Mouse (Mus musculus): ENCODE data around the gene Fam151b. TPM values are rescaled to one million over a fixed set of nuclear protein-coding genes. Genes with fewer than 3 reads are reported as not detected.

Fam151b gene
- polyA plus RNA-seq, 1 experiment from 2014 or later = 0.18 TPM

DNA sequence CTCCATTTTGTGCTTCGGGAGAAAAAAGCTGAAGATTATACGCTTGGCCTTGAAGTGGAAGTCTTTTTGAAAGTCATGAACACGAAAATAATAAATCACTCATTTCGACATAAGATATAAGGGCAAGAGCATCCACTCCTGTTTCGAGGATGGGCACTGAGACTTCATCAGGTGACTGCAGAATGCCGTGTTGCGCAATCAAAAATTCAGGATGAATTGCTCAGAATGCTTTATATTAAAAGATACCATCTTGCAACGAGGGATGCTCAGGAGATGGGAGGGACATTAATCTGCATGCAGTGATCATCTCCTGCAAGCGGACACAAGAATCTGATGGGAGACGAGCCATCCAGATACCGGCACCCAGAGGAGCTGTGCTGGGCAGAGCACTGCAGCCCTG lies 64.2 kb downstream of the Fam151b start:
- Histone ChIP-seq H3K9ac (replicated peaks) (no peak overlapping the region), H3K4me3 (replicated peaks) (no peak overlapping the region), H3K4me1 (replicated peaks) (no peaks in the 10 kb centered on the region), H3K27ac (no peak overlapping the region), H3K36me3 (no peaks in the 10 kb centered on the region), H3K27me3 (peaks cover 22% of the 10 kb centered on the region), H3K4me2 (no peak overlapping the region), H3K9me3 (no peaks in the 10 kb centered on the region)
- ATAC-seq (ENCODE audit: insufficient number of reproducible peaks, insufficient read depth, low FRiP score, low TSS enrichment, low read depth) = no peak
- 87% methylated on average over 11 of the region's 11 CpGs for WGBS

DNA sequence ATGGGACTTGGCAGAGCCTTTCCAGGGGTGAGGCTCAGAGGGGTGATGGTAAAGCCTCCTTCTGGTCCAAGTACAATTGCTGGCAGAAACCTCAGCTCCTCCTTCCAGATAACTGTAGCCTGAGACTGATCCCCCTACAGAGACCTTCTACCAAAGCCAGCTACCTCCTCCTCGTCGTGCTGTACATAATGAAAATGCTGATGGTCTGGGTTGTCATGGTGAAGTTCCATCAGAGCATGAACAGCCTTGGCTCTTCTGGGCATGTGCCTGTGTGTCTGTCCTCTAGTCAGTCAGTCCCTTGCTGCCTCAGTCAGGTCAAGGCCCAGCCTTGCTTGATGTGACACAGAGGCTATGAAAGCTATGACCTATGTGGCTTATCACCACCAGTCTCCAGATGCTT lies 73.3 kb downstream of the Fam151b start:
- Histone ChIP-seq H3K4me3 (replicated peaks) (no peak overlapping the region), H3K4me2 (no peak overlapping the region), H3K27ac (no peak overlapping the region), H3K27me3 (no peaks in the 10 kb centered on the region), H3K9me3 (0 out of 2 replicates have a peak, but pooled peaks cover 3% of the 10 kb centered on the region), H3K4me1 (replicated peaks) (no peaks in the 10 kb centered on the region), H3K9ac (replicated peaks) (no peak overlapping the region), H3K36me3 (no peaks in the 10 kb centered on the region)
- 92% methylated on average over 2 of the region's 2 CpGs for WGBS
- ATAC-seq (ENCODE audit: insufficient number of reproducible peaks, insufficient read depth, low FRiP score, low TSS enrichment, low read depth) = no peak

- Histone ChIP-seq H3K36me3 (no peaks in the 10 kb centered on the region), H3K27ac (no peak overlapping the region), H3K9ac (replicated peaks) (no peak overlapping the region), H3K4me1 (replicated peaks) (no peaks in the 10 kb centered on the region), H3K27me3 (no peaks in the 10 kb centered on the region), H3K4me2 (no peak overlapping the region), H3K9me3 (0 out of 2 replicates have a peak, but pooled peaks cover 3% of the 10 kb centered on the region), H3K4me3 (replicated peaks) (no peak overlapping the region)
- no peak for ATAC-seq (ENCODE audit: insufficient number of reproducible peaks, insufficient read depth, low FRiP score, low TSS enrichment, low read depth)
- 80% methylated on average over 3 of the region's 3 CpGs for WGBS
Observed at GRCm38 (mm10) chr13:92403496-92403895, 80.3 kb downstream of the Fam151b start.

GRCm38 (mm10) chr13:92402063-92402462 lies 81.8 kb downstream of the Fam151b start:
- Histone ChIP-seq H3K4me1 (replicated peaks) (no peaks in the 10 kb centered on the region), H3K36me3 (no peaks in the 10 kb centered on the region), H3K27ac (no peak overlapping the region), H3K27me3 (no peaks in the 10 kb centered on the region), H3K9ac (replicated peaks) (no peak overlapping the region), H3K4me2 (no peak overlapping the region), H3K9me3 (0 out of 2 replicates have a peak, but pooled peaks cover 3% of the 10 kb centered on the region), H3K4me3 (replicated peaks) (no peak overlapping the region)
- WGBS = 53% methylated on average over 2 of the region's 2 CpGs
- ATAC-seq (ENCODE audit: insufficient number of reproducible peaks, insufficient read depth, low FRiP score, low TSS enrichment, low read depth) = no peak

Other genes starting within 250 kb of the Fam151b start
- gene Gm20379, start 178.0 kb downstream of the Fam151b start, polyA plus RNA-seq (2016; fragmentation: Nextera tagmentation; extraction: Ambion mirVana) = 1.5 and 2.6 TPM in 2 replicates
- 20.7 and 21.9 TPM in 2 replicates for gene Dhfr, start 129.3 kb downstream of the Fam151b start, polyA plus RNA-seq (2016; fragmentation: Nextera tagmentation; extraction: Ambion mirVana)
- 42.7 and 43.8 TPM in 2 replicates for gene Msh3, start 129.0 kb downstream of the Fam151b start, polyA plus RNA-seq (2016; fragmentation: Nextera tagmentation; extraction: Ambion mirVana)
- not detected in 2 replicates for gene Ankrd34b, start 58.1 kb downstream of the Fam151b start, polyA plus RNA-seq (2016; fragmentation: Nextera tagmentation; extraction: Ambion mirVana)
- 13.8 and 14.9 TPM in 2 replicates for gene Zfyve16, start 46.9 kb upstream of the Fam151b start, polyA plus RNA-seq (2016; fragmentation: Nextera tagmentation; extraction: Ambion mirVana)
- not detected in 2 replicates for gene Spz1, start 92.2 kb upstream of the Fam151b start, polyA plus RNA-seq (2016; fragmentation: Nextera tagmentation; extraction: Ambion mirVana)
- 10.2 and 11.0 TPM in 2 replicates for gene Serinc5, start 127.1 kb upstream of the Fam151b start, polyA plus RNA-seq (2016; fragmentation: Nextera tagmentation; extraction: Ambion mirVana)